Mouse (Mus musculus): Measurements from ENCODE around the gene Ndufs1.
"Not testable (repeated sequence)": the region's sequence is repeated elsewhere in the genome, so short reads cannot be mapped to it uniquely, and the experiment has no call there.

The Ndufs1 gene

DNA sequence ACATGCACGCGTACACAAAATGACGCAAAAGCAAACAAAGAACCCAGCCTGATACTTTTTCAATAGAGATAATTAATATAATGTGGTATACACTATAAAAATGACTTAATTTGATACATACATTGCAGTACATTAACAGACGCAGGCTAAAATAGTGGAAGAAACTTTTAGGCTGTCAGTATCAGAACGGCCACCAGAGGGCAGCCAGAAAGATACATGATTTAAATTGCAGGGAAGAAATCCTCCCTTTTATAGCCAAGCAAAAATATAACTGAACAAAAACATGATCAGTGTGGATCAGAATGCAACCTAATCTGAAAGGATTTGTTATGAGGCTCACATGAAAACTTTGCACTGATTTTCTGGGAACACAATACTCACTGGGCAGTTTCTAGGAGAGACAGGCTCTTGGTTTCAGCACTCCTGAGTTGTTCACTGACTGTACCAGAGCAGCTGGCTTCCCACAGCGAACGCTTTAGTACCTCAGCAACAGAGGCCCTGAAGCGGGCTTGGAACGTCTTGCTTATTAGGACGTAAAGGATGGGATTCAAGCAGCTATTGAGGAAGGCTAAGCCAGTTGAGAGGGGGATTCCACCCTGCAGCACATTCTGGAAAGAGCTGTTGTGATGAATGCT, 6.1 kb upstream of the Ndufs1 start:
- DNase-seq (ENCODE audit: low spot score) = peak; percentile 57

GRCm38 (mm10) chr1:63182212-63182611, 5.6 kb upstream of the Ndufs1 start:
- DNase-seq (ENCODE audit: low spot score) = no peak

- DNase-seq (ENCODE audit: low spot score) = no peak
Measured at GRCm38 (mm10) chr1:63181480-63181879, 4.8 kb upstream of the Ndufs1 start.

GRCm38 (mm10) chr1:63181019-63181418, 4.4 kb upstream of the Ndufs1 start:
- peak; percentile 97 for DNase-seq (ENCODE audit: low spot score)

DNA sequence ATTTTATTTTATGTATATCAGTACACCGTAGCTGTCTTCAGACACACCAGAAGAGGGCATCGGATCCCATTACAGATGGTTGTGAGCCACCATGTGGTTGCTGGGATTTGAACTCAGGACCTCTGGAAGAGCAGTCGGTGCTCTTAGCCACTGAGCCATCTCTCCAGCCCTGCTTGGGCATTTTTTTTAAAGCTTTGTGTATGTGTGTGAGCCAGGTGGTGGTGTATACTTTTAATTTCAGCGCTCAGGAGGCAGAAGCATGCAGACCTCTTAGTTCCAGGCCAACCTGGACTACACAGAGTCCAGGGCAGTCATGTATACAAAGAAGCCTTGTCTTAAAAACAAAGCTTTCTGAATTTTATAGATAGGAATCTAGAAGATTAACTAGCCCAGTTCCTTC, 3.9 kb upstream of the Ndufs1 start:
- DNase-seq (ENCODE audit: low spot score) = not testable (repeated sequence)

DNA sequence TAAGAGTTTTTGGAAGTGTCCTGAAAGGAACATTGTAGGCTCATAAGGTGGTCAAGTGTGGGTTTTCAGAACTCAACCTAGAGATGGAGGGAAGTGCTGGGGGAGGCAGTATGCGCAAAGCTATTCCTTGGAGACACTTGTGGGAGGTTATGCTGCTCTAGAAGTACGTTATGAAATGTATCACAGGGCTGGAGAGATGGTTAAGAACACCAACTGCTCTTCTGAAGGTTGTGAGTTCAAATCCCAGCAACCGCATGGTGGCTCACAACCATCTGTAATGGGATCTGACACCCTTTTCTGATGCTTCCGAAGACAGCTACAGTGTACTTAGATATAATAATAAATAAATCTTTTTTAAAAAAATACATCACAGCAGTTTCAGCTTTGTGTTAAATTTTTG, 3.5 kb upstream of the Ndufs1 start:
- DNase-seq (ENCODE audit: low spot score) = no peak

DNA sequence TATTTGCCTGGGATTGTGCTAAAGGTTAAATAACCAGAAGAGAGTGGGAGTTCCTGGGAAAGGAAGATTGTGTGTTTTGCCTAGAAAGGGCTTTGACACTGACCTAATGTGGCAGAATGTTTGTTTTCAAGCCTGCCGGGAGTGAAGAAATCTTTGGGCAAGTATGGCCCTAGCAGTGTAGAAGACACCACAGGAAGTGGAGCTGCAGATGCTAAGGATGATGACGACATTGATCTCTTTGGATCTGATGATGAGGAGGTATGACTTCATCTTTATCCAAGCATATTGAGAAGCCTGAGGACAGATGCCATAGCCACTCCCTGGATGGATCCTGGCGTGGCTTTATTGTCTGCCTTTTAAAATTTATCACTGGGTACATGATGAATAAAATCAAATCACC, 1.7 kb upstream of the Ndufs1 start:
- DNase-seq (ENCODE audit: low spot score) = no peak

DNA sequence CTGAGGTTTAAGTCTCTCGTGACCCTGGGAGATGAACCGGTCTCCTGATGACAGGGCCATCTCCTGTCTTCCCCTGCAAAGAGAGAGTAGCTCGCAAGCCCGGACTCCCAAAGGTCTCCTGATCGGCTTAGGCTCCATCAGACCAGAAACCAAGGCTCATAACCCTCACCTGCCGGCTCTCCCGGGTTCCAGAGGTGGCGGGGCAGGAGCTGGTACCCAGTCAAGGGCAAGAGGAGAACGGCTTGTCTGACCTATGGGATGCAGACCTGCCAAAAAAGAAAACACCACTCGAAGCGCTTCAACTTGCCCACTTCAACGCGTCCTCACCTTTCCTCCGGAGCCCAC, 402 bp downstream of the Ndufs1 start:
- DNase-seq (ENCODE audit: low spot score) = no peak

DNA sequence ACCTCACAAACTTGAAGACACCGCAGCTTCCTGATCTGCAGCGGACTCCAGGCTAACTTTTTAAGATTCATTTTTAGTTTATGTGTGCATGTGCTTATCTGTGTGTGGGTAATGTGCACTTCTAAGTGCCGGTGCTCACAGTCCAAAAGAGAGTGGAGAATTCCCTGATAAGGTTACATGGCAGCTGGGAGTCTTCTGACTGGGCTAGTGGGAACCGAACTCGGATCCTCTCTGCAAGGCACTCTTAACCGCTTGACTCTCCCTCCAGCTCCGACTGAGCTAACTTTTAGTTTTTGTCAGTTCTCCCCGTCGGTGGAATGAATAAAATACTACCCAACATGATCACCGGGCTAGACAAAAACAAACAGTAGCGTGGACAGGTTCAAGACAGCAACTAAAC, 780 bp downstream of the Ndufs1 start:
- peak; percentile 5 for DNase-seq (ENCODE audit: low spot score)

DNA sequence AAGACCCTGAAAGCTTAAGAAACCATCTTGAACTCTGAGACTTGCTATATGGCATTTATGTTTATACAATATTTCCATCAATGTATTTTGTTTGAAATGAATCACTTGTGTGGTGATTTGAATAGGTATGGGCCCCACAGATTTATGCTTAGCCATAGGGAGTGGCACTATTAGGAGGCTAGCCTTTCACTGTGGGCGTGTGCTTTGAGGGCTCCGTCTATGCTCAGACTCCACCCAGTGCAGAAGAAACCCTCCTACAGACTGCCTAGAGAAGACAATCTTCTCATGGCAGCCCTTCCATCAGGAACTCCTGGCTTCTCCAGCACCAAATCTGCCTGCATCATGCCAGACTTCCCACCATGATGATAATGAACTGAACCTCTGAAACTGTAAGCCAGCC, 8.0 kb downstream of the Ndufs1 start:
- DNase-seq (ENCODE audit: low spot score) = no peak

DNA sequence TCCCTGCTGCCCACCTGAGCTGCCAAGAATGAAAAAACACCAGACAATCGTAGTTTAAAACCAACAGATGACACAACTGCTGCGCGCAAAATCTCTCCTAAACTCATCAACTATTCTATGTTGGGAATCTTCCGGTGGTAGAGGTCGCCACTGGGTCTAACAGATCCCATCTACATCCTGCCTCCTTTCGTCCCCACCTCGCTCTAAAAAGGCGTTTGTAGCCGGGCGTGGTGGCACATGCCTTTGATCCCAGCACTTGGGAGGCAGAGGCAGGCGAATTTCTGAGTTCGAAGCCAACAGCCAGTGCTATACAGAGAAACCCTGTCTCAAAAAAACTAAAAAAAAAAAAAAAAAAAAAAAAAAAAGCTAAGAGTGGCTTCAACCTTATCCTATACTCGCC, 36.4 kb downstream of the Ndufs1 start:
- no peak for DNase-seq (ENCODE audit: low spot score)

GRCm38 (mm10) chr1:63138586-63138985, 38.0 kb downstream of the Ndufs1 start:
- not testable (repeated sequence) for DNase-seq (ENCODE audit: low spot score)

- no peak for DNase-seq (ENCODE audit: low spot score)
Measured at GRCm38 (mm10) chr1:63137971-63138370, 38.7 kb downstream of the Ndufs1 start.

- DNase-seq (ENCODE audit: low spot score) = no peak
Measured at GRCm38 (mm10) chr1:63134530-63134929, 42.1 kb downstream of the Ndufs1 start.

GRCm38 (mm10) chr1:63131766-63132165, 44.9 kb downstream of the Ndufs1 start:
- no peak for DNase-seq (ENCODE audit: low spot score)

- no peak for DNase-seq (ENCODE audit: low spot score)
Measured at GRCm38 (mm10) chr1:63130883-63131282, 45.8 kb downstream of the Ndufs1 start.

GRCm38 (mm10) chr1:63129857-63130690, 46.6 kb downstream of the Ndufs1 start:
- no peak for DNase-seq (ENCODE audit: low spot score)

GRCm38 (mm10) chr1:63129273-63129672, 47.4 kb downstream of the Ndufs1 start:
- no peak for DNase-seq (ENCODE audit: low spot score)

GRCm38 (mm10) chr1:63126206-63126605, 50.4 kb downstream of the Ndufs1 start:
- no peak for DNase-seq (ENCODE audit: low spot score)

- no peak for DNase-seq (ENCODE audit: low spot score)
Measured at GRCm38 (mm10) chr1:63123823-63124450, 52.7 kb downstream of the Ndufs1 start.

DNA sequence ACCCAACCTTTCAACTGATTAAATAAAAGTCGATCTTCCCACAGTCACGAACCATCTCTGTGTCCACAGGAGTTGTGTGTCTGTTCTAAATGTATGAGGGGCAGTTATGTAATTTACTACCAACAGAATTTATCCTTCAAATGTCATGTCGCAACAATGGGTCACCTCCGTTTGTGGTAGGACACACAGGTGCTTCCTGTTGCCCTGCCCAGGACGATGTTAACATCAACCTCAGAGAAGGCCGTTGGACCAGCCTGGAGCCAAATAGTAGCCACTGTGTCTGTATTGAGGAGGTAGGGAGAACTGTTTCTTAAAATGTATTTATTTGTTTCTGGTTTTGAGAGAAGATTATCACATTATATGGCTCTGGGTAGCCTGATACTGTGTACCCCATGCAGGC, 54.6 kb downstream of the Ndufs1 start:
- no peak for DNase-seq (ENCODE audit: low spot score)

DNA sequence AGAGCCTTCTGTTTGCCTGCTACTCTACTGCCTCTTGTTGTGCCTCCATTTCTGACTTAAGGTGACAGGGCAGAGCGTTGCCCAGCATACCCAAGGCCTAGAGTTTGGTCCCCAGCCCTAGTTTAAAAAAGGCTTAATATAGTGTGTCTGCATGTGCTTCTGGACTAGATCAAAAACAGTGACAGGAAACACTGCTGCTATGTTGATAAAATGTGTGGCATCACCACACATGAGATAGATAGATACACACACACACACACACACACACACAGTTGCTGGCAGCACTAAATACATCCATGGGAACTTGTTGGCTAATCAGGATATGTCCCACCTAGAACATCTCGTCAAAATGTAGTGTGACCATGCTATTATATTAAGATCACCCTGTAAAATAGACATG, 56.3 kb downstream of the Ndufs1 start:
- no peak for DNase-seq (ENCODE audit: low spot score)

DNA sequence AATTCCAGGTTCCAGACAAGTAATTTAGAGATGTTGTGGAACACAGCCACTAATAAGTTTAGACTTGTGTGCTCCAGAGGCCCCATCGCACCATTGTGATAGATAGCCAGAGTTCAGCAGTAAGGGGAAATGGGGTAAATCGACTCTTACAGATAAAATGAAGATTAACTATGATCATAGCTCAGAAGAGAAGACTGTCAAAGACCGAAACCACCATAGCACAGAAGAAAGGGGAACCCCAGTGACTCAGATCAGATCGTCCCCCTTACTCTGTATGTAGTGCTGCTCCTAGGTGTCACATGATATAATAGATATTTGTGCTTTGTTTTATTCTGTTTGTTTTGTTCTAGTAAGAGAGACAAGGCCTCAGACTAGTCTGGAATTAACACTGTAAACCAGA, 57.0 kb downstream of the Ndufs1 start:
- DNase-seq (ENCODE audit: low spot score) = no peak

All from embryo, embryonic 10 days (tissue).